Mouse (Mus musculus) mouse trophoblast stem cell (cell line): ENCODE measurements around the gene Cpne8.
"Not testable (repeated sequence)": the region's sequence is repeated elsewhere in the genome, so short reads cannot be mapped to it uniquely, and the experiment has no call there.

Experiments used
- in situ Hi-C, 2 experiments: fragments of 300-500 bp; cut with MseI, MboI; formaldehyde crosslinking; loops; 2 replicates in 1 of 2; 3 replicates in 1 of 2; pipeline ENCODE4 v1.15.1; 2025

Gene Cpne8

GRCm38 (mm10) chr15:90616116-90616798 is 63.0 kb downstream of the Cpne8 start:
- in situ Hi-C loops, result no loop called here

- in situ Hi-C loops, result not testable (repeated sequence)
These were observed 68.5 kb downstream of the Cpne8 start for GRCm38 (mm10) chr15:90610767-90611166.

- in situ Hi-C loops, result no loop called here
These were observed 69.3 kb downstream of the Cpne8 start for GRCm38 (mm10) chr15:90609836-90610415.

- in situ Hi-C loops, result no loop called here
These were observed 70.9 kb downstream of the Cpne8 start for GRCm38 (mm10) chr15:90608368-90608767.

GRCm38 (mm10) chr15:90607181-90607580 is 72.1 kb downstream of the Cpne8 start:
- in situ Hi-C loops, result no loop called here

- in situ Hi-C loops, result no loop called here
These were observed 75.6 kb downstream of the Cpne8 start for GRCm38 (mm10) chr15:90603676-90604075.

GRCm38 (mm10) chr15:90597715-90598497 is 81.3 kb downstream of the Cpne8 start:
- in situ Hi-C loops, result no loop called here

GRCm38 (mm10) chr15:90595592-90595991 is 83.6 kb downstream of the Cpne8 start:
- in situ Hi-C loops, result no loop called here

GRCm38 (mm10) chr15:90589587-90589986 is 89.6 kb downstream of the Cpne8 start:
- in situ Hi-C loops, result no loop called here

GRCm38 (mm10) chr15:90577402-90577801 is 101.8 kb downstream of the Cpne8 start:
- in situ Hi-C loops, result no loop called here

- in situ Hi-C loops, result no loop called here
These were observed 110.0 kb downstream of the Cpne8 start for GRCm38 (mm10) chr15:90569246-90569645.

GRCm38 (mm10) chr15:90568050-90568449 is 111.2 kb downstream of the Cpne8 start:
- in situ Hi-C loops, result no loop called here

GRCm38 (mm10) chr15:90563996-90564395 is 115.2 kb downstream of the Cpne8 start:
- in situ Hi-C loops, result no loop called here

GRCm38 (mm10) chr15:90561613-90562012 is 117.6 kb downstream of the Cpne8 start:
- in situ Hi-C loops, result no loop called here

- in situ Hi-C loops, result no loop called here
These were observed 130.6 kb downstream of the Cpne8 start for GRCm38 (mm10) chr15:90548589-90548988.

GRCm38 (mm10) chr15:90543447-90543846 is 135.8 kb downstream of the Cpne8 start:
- in situ Hi-C loops, result no loop called here

GRCm38 (mm10) chr15:90542126-90542525 is 137.1 kb downstream of the Cpne8 start:
- in situ Hi-C loops, result no loop called here

GRCm38 (mm10) chr15:90536311-90537202 is 142.7 kb downstream of the Cpne8 start:
- in situ Hi-C loops, result no loop called here

GRCm38 (mm10) chr15:90535730-90536129 is 143.5 kb downstream of the Cpne8 start:
- in situ Hi-C loops, result no loop called here

- in situ Hi-C loops, result no loop called here
These were observed 166.5 kb downstream of the Cpne8 start for GRCm38 (mm10) chr15:90512769-90513168.

GRCm38 (mm10) chr15:90497080-90497479 is 182.2 kb downstream of the Cpne8 start:
- in situ Hi-C loops, result no loop called here

- in situ Hi-C loops, result no loop called here
These were observed 187.7 kb downstream of the Cpne8 start for GRCm38 (mm10) chr15:90491558-90491957.
